Mouse (Mus musculus) MEL (cell line): Measurements from ENCODE around the gene Ogfod2. TPM values are rescaled to one million over a fixed set of nuclear protein-coding genes. Genes with fewer than 3 reads are reported as not detected.

Experiments used
- DNase-seq: peaks from one replicate; pipeline ENCODE4 v3.0.0; 2011; ENCODE audit warnings: low read depth, low spot score
- H3K27ac ChIP-seq: 2 replicates; pipeline ENCODE4 v1.5.1; 2012; ENCODE audit warnings: low read depth, mild to moderate bottlenecking, control low read depth, low read length, moderate library complexity; ENCODE audit not compliant: control insufficient read depth
- H3K27me3 ChIP-seq, 2 experiments: fragments of 150-350 bp in 1 of 2; sonication (generic) in 1 of 2; 2 replicates each; pipeline ENCODE4 v1.6.1; 2012; ENCODE audit warnings: low read length in 2 of 2, mild to moderate bottlenecking in 2 of 2, improper control_type of control experiment in 1 of 2, moderate library complexity in 1 of 2; ENCODE audit not compliant: insufficient read depth in 2 of 2, control insufficient read depth in 1 of 2
- H3K36me3 ChIP-seq, 2 experiments: 2 replicates each; pipeline ENCODE4 v1.6.1; 2012 to 2014; ENCODE audit warnings: low read length in 2 of 2, improper control_type of control experiment in 1 of 2, inconsistent platforms in 1 of 2, mild to moderate bottlenecking in 1 of 2; ENCODE audit not compliant: insufficient read depth in 2 of 2, control insufficient read depth in 1 of 2
- H3K4me1 ChIP-seq, 2 experiments: fragments of 150-350 bp in 1 of 2; sonication (generic) in 1 of 2; 2 replicates each; pipeline ENCODE4 v1.6.1; 2012; ENCODE audit warnings: low read length in 2 of 2, improper control_type of control experiment in 1 of 2, mild to moderate bottlenecking in 1 of 2; ENCODE audit not compliant: insufficient read depth in 2 of 2, control insufficient read depth in 1 of 2
- H3K4me3 ChIP-seq, 2 experiments: fragments of 150-350 bp in 1 of 2; sonication (generic) in 1 of 2; 2 replicates each; pipeline ENCODE4 v1.5.1; 2012; ENCODE audit warnings: low read depth in 2 of 2, low read length in 2 of 2, mild to moderate bottlenecking in 2 of 2, moderate library complexity in 2 of 2, control low read depth in 1 of 2, improper control_type of control experiment in 1 of 2; ENCODE audit not compliant: control insufficient read depth in 1 of 2, insufficient read depth in 1 of 2
- H3K79me2 ChIP-seq: 2 replicates; pipeline ENCODE4 v1.6.1; 2012; ENCODE audit warnings: mild to moderate bottlenecking, low read length, moderate library complexity; ENCODE audit not compliant: control insufficient read depth, poor library complexity, insufficient read depth
- H3K9ac ChIP-seq: 2 replicates; pipeline ENCODE4 v1.6.1; 2012; ENCODE audit warnings: low read depth, mild to moderate bottlenecking, control low read depth, low read length, moderate library complexity; ENCODE audit not compliant: control insufficient read depth, poor library complexity, severe bottlenecking
- H3K9me3 ChIP-seq: fragments of 150-350 bp; sonication (generic); replicated peaks from 2 replicates; pipeline ENCODE4 v1.6.1; 2012; ENCODE audit warnings: mild to moderate bottlenecking, low read length, improper control_type of control experiment, moderate library complexity; ENCODE audit not compliant: insufficient read depth
- BHLHE40 ChIP-seq: IDR thresholded peaks from 2 replicates; pipeline ENCODE4 v1.6.1; 2012; ENCODE audit warnings: low read depth, mild to moderate bottlenecking, inconsistent platforms, low read length, improper control_type of control experiment, borderline replicate concordance
- CHD1 ChIP-seq: IDR thresholded peaks from 2 replicates; pipeline ENCODE4 v1.6.1; 2012; ENCODE audit warnings: low read depth, mild to moderate bottlenecking, inconsistent platforms, low read length, improper control_type of control experiment
- CHD2 ChIP-seq: IDR thresholded peaks from 2 replicates; pipeline ENCODE4 v1.6.1; 2011; ENCODE audit warnings: low read length, improper control_type of control experiment
- CTCF ChIP-seq, 3 experiments: IDR thresholded peaks in 2 of 3; conservative IDR thresholded peaks in 1 of 3; 2 replicates each; pipeline ENCODE4 v1.5.1; 2011 to 2012; ENCODE audit warnings: low read length in 3 of 3, low read depth in 2 of 3, mild to moderate bottlenecking in 2 of 3, improper control_type of control experiment in 1 of 3, inconsistent platforms in 1 of 3, mixed read lengths in 1 of 3, moderate library complexity in 1 of 3; ENCODE audit not compliant: control insufficient read depth in 1 of 3, insufficient read depth in 1 of 3, poor library complexity in 1 of 3, severe bottlenecking in 1 of 3
- ELF1 ChIP-seq: IDR thresholded peaks from 2 replicates; pipeline ENCODE4 v1.6.1; 2014; ENCODE audit warnings: low read depth, mild to moderate bottlenecking, inconsistent platforms, low read length, improper control_type of control experiment, moderate library complexity
- EP300 ChIP-seq, 2 experiments: IDR thresholded peaks; 2 replicates each; pipeline ENCODE4 v1.6.1; 2011; ENCODE audit warnings: improper control_type of control experiment in 2 of 2, low read length in 2 of 2, low read depth in 1 of 2, mild to moderate bottlenecking in 1 of 2
- ETS1 ChIP-seq: IDR thresholded peaks from 2 replicates; pipeline ENCODE4 v1.6.1; 2012; ENCODE audit warnings: low read depth, mild to moderate bottlenecking, inconsistent platforms, low read length, improper control_type of control experiment, moderate library complexity
- GABPA ChIP-seq: IDR thresholded peaks from 2 replicates; pipeline ENCODE4 v1.6.1; 2012; ENCODE audit warnings: low read depth, mild to moderate bottlenecking, inconsistent platforms, low read length, improper control_type of control experiment, moderate library complexity
- GATA1 ChIP-seq: IDR thresholded peaks from 2 replicates; pipeline ENCODE4 v1.6.1; 2011; ENCODE audit warnings: low read depth, low read length, improper control_type of control experiment
- KAT2A ChIP-seq: conservative IDR thresholded peaks from 2 replicates; pipeline ENCODE4 v1.6.1; 2012; ENCODE audit warnings: low read depth, low read length, improper control_type of control experiment, inconsistent platforms
- MAZ ChIP-seq: IDR thresholded peaks from 2 replicates; pipeline ENCODE4 v1.6.1; 2012; ENCODE audit warnings: low read depth, mild to moderate bottlenecking, inconsistent platforms, low read length, improper control_type of control experiment
- NRF1 ChIP-seq: IDR thresholded peaks from 2 replicates; pipeline ENCODE4 v1.6.1; 2014; ENCODE audit warnings: low read depth, mild to moderate bottlenecking, inconsistent platforms, low read length, improper control_type of control experiment, moderate library complexity; ENCODE audit not compliant: poor library complexity, insufficient read depth, severe bottlenecking
- POLR2A ChIP-seq, 2 experiments: IDR thresholded peaks; 2 replicates each; pipeline ENCODE4 v1.6.1; 2011 to 2012; ENCODE audit warnings: low read length in 2 of 2, mild to moderate bottlenecking in 2 of 2, control low read depth in 1 of 2, improper control_type of control experiment in 1 of 2, low read depth in 1 of 2, moderate library complexity in 1 of 2; ENCODE audit not compliant: control insufficient read depth in 1 of 2, insufficient read depth in 1 of 2, poor library complexity in 1 of 2
- POLR2AphosphoS5 ChIP-seq: IDR thresholded peaks from 2 replicates; pipeline ENCODE4 v1.6.1; 2012; ENCODE audit warnings: low read depth, borderline replicate concordance, mild to moderate bottlenecking, inconsistent platforms, low read length, moderate library complexity, mixed read lengths
- RAD21 ChIP-seq: IDR thresholded peaks from 2 replicates; pipeline ENCODE4 v1.6.1; 2011; ENCODE audit warnings: mild to moderate bottlenecking, low read depth, low read length, improper control_type of control experiment
- RCOR1 ChIP-seq: IDR thresholded peaks from 2 replicates; pipeline ENCODE4 v1.6.1; 2012; ENCODE audit warnings: low read depth, mild to moderate bottlenecking, inconsistent platforms, low read length, improper control_type of control experiment
- SMC3 ChIP-seq: IDR thresholded peaks from 2 replicates; pipeline ENCODE4 v1.6.1; 2011; ENCODE audit warnings: low read depth, low read length, improper control_type of control experiment
- TAL1 ChIP-seq: IDR thresholded peaks from 2 replicates; pipeline ENCODE4 v1.6.1; 2012; ENCODE audit warnings: mild to moderate bottlenecking, inconsistent platforms, low read length, moderate library complexity, mixed read lengths
- TBP ChIP-seq: IDR thresholded peaks from 2 replicates; pipeline ENCODE4 v1.8.0; 2011; ENCODE audit warnings: low read depth, low read length, improper control_type of control experiment
- USF1 ChIP-seq: IDR thresholded peaks from 2 replicates; pipeline ENCODE4 v1.6.1; 2014; ENCODE audit warnings: low read depth, mild to moderate bottlenecking, inconsistent platforms, low read length, improper control_type of control experiment, moderate library complexity
- USF2 ChIP-seq, 2 experiments: IDR thresholded peaks; 2 replicates each; pipeline ENCODE4 v1.6.1; 2011 to 2012; ENCODE audit warnings: improper control_type of control experiment in 2 of 2, low read length in 2 of 2, borderline replicate concordance in 1 of 2, inconsistent platforms in 1 of 2, low read depth in 1 of 2, mild to moderate bottlenecking in 1 of 2; ENCODE audit not compliant: insufficient read depth in 1 of 2
- ZC3H11A ChIP-seq: IDR thresholded peaks from 2 replicates; pipeline ENCODE4 v1.6.1; 2012; ENCODE audit warnings: low read depth, mild to moderate bottlenecking, inconsistent platforms, low read length, improper control_type of control experiment
- ZNF384 ChIP-seq: IDR thresholded peaks from 2 replicates; pipeline ENCODE4 v1.6.1; 2012; ENCODE audit warnings: low read depth, mild to moderate bottlenecking, inconsistent platforms, low read length, improper control_type of control experiment
- polyA plus RNA-seq, 2 experiments: library from polyadenylated mRNA; stranded (reverse) in 1 of 2; unstranded in 1 of 2; fragments of >175 nt in 1 of 2; fragments of >200 nt in 1 of 2; gene quantifications; 2 replicates each; pipeline versions ENCODE4 v1.2.1 to v1.2.4; 2012; ENCODE audit warnings: low replicate concordance in 2 of 2, low read depth in 1 of 2; ENCODE audit not compliant: insufficient read length in 2 of 2, insufficient read depth in 1 of 2, missing spikeins in 1 of 2
- total RNA-seq: library from RNA; depleted of rRNA; stranded (reverse); fragments of 300-350 nt; gene quantifications from 2 replicates; pipeline ENCODE4 v1.2.3, GENCODE M21; 2012

Gene Ogfod2
- total and polyA plus RNA-seq, 3 experiments = 39.8 to 51.2 TPM; not detected in 1

DNA sequence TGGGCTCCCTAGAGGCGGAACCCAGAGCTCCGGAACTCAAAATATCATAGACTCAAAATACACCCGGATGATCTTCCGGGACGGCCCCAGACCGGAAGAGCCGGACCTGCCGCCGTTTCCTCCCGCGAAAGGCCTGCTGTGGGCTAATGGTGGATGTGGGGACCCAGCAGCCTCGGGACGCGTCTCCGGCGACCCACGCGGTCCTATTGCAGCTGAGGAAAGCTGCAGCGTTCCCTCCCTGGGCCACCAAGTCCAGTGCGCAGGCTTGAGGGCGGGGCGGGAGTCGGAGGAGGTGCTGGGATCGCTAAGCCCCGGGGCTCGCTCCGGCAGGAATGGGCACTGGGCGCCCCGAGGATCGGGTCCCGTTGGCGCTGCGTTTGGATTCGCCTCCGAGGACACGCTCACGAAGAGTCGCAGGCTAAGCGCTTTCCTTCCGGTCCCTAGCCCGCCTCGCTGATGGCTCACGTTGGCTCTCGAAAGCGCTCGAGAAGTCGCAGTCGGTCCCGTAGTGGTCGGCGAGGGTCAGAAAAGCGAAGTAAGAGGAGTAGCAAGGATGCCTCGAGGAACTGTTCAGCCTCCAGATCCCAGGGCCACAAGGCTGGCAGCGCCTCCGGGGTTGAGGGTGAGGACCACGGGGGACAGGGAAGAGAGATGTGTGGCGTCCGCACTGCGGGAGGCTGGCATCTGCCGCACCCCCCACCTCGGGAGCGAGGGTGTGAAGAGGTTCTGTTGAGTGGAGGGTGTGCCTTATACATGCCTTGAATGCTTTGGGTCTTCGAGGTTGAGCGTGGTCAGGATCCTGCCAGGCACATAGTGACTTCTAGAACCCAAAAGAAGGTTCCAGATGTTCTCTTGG lies 4.1 kb downstream of the Ogfod2 start, which contains the start of gene Arl6ip4 (continued):
- TF ChIP-seq ETS1 = 0 out of 2 replicates have a peak, but pooled peaks have one; percentile 19
- no peak for TF ChIP-seq SMC3
- no peak for TF ChIP-seq POLR2AphosphoS5
- peak; percentile 91 for TF ChIP-seq MAZ
- peak; percentile 86 for TF ChIP-seq ELF1
- TF ChIP-seq NRF1 = peak; percentile 46; the same call in 1 of the 2 replicates
- TF ChIP-seq BHLHE40 = no peak
- no peak for TF ChIP-seq CHD2
- TF ChIP-seq USF2 (IDR thresholded peaks at IDR 0.05; ENCODE audit: borderline replicate concordance in 1 of 2, insufficient read depth in 1 of 2, low read depth in 1 of 2, low read length in 2 of 2) = no peak
- no peak for TF ChIP-seq ZNF384
- peak; percentile 83 for TF ChIP-seq TBP
- TF ChIP-seq ZC3H11A = no peak
- TF ChIP-seq POLR2A (IDR thresholded peaks at IDR 0.05; ENCODE audit: control insufficient read depth in 1 of 2, insufficient read depth in 1 of 2, low read depth in 1 of 2, low read length in 2 of 2, poor library complexity in 1 of 2) = peak; percentile 58 to 84
- no peak for TF ChIP-seq TAL1
- no peak for TF ChIP-seq RAD21

DNA sequence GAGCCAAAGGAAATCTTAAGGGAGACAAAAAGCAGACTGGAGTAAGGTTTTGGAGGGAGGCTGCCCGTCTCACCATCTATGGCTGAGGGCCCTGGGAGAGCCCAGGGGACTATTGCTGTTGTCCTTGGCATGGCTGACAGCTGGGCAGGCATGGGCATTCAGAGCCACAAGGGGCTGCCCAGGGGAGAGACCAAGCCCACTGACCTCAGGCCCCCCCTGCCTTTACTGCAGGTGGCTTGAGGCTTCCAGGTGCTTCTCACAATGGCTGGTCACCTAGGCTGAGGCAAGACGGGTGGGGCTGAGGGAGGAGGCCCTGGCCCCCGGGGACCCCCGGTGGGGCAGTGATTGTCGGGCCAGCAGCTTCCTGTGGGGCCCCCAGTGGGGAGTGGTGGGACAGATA lies 7.1 kb downstream of the Ogfod2 start:
- Histone ChIP-seq H3K79me2 (peaks cover 18% of the 10 kb centered on the region), H3K27me3 (no peaks in the 10 kb centered on the region), H3K36me3 (peaks cover 2 to 4% of the 10 kb centered on the region in 2 experiments; a peak in 1 of 4 replicates), H3K4me3 (no peak overlapping the region), H3K27ac (no peak overlapping the region), H3K9ac (no peak overlapping the region), H3K4me1 (peaks cover 0 to 15% of the 10 kb centered on the region in 2 experiments; a peak in 3 of 4 replicates), H3K9me3 (no peaks in the 10 kb centered on the region)
- no peak for DNase-seq
- TF ChIP-seq EP300 (IDR thresholded peaks at IDR 0.05; ENCODE audit: low read depth in 1 of 2, low read length in 2 of 2) (no peak), ZNF384 (no peak), CTCF (IDR thresholded peaks at IDR 0.05 in 2 of 3, conservative IDR thresholded peaks at IDR 0.05 in 1 of 3; ENCODE audit: control insufficient read depth in 1 of 3, insufficient read depth in 1 of 3, low read depth in 2 of 3, low read length in 3 of 3, poor library complexity in 1 of 3, severe bottlenecking in 1 of 3) (no peak), TBP (no peak), CHD1 (no peak), BHLHE40 (no peak), KAT2A (no peak), ZC3H11A (no peak), MAZ (no peak), ELF1 (no peak), RCOR1 (no peak), GATA1 (no peak), USF1 (no peak), GABPA (no peak)
